Mouse (Mus musculus) thymus, postnatal 4 days (tissue): ENCODE measurements at regions not wholly inside any gene's neighbourhood (a gene's known extent, or its start where the extent isn't known, plus 50 kb on each side); places are given as distances from the start of the nearest gene placed in this dataset.

ENCODE experiments used
- DNase-seq: peaks from one replicate; pipeline ENCODE4 v3.0.0; 2021

DNA sequence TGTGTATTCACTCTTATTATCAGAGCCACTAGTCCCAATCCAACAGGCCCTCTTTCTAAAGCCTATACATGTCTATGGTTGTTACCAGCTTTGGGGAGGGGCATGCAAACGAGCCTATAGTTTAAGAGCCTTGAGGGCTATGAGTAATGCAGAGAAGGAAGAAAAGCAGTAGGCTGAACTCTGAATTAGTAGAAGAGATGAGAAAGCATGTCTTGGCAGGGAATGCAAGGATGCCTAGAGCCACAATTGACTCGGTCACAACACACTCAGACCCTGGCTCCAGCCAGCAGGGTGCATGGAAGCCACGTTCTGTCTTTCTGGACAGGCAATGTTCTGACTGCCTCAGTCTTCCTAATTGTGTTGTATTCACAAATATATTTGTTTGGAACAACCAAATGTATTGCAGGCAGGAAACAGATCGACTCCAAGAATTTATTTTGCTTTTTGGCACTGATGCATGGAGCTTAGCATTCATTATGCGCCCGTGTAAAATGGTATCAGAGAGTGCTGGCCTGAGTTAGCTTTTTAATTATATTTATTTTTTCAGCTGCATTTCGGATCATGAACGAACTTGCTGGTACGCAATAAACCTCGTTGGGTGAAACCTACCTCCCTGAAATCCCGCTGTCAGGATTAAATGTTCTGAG is 110.2 kb downstream of the Rybp start:
- DNase-seq: no peak

DNA sequence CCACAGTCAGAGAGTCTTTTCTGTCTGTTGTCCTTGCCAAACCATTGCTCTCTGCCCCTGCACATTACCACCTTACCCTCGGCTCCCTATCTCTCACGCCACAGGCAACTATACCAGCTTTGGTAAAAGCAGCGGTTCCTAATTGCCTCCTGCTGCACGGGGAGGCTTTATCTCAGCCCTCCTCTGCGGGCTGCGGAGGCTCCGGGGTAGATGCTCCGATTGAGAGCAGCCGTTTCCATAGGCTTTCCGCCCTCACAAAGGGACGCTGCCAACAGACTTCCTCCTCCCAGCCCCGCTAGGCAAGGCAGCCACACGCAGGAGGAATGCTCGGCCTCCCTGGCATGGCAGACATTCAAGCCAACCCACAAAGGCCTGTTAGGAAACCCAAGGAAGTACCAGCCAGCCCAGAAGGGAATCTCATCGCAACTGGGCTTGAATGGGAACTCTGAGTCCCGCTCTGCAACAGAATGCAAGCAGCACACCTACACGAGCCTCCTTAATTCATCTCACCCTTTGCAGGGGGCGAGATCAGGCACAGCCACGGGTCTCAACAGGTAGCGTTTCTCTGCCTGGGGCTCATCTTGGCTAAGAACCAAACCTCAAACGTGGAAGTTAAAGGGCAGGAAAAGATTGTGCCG is 116.5 kb downstream of the Rybp start:
- peak; percentile 48 for DNase-seq

DNA sequence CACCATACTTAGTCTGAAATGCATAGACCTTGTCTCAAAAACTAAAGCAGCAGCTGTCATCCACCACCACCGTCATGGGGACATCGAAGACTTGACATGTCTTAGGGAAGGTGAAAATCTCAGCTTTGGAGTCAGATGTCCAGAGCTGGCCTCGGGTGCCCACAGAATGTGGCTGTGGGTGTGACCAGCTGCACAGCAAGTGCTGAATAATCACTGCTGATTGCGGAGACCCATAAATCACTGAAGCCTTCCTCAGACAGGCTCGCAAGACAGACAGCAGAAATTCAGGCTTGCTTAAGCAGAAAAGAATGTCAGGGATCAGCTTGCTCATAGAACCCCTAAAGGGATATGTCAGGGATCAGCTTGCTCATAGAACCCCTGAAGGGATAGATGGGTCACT is 120.0 kb downstream of the Rybp start:
- DNase-seq: no peak

DNA sequence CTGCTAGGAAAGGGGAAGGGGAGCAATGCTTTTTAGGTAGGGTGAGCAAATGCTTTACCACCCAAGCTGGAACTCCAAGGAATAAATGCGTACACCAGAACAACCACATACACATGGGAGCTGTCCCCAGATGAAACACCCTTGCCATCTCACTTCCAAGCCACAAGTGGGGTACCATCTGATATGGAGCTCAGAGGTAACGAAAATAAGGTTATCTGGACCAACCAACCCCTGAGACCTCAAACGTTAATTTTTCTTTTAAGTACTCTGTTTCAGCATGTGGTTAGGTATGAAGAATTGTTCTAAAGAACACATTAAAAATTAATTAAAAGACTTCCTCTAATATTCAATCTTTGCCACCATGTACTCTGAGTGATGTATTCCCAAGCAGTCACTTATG is 121.5 kb downstream of the Rybp start:
- no peak for DNase-seq

DNA sequence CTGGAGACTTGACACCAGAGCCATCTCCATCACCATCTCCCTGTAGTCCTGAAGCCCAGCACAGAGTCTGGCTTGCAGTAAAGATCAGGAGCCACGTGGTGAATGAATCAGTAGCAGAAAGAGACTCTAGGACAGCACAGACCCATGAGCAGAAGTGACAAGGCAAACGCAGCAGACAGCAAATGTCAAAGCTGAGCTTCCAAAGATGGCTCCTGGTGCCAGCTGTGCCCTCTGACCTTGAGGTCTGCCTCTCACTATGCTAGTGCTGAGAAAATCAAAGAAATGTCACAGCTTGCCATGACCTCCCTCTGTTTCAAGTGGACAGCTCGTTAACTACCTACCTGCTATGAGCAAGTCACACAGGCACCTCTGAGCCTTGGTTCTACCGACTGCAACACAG is 123.1 kb downstream of the Rybp start:
- DNase-seq: no peak

DNA sequence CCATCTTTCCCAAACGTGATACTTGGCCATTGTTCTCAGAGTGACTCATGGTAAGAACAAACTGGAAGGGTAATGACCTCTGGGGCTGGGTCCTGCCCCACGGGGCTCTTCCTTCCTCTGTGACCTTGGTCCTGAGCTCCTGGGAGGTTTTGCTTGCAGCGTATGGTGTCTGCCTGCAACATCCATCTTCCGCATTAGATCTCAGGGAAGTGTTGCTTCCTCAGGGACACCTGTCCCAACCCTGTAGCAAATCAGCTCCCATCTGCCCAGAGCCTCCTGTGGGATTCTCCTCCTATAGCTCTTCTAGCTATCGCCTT is 123.5 kb downstream of the Rybp start:
- no peak for DNase-seq

DNA sequence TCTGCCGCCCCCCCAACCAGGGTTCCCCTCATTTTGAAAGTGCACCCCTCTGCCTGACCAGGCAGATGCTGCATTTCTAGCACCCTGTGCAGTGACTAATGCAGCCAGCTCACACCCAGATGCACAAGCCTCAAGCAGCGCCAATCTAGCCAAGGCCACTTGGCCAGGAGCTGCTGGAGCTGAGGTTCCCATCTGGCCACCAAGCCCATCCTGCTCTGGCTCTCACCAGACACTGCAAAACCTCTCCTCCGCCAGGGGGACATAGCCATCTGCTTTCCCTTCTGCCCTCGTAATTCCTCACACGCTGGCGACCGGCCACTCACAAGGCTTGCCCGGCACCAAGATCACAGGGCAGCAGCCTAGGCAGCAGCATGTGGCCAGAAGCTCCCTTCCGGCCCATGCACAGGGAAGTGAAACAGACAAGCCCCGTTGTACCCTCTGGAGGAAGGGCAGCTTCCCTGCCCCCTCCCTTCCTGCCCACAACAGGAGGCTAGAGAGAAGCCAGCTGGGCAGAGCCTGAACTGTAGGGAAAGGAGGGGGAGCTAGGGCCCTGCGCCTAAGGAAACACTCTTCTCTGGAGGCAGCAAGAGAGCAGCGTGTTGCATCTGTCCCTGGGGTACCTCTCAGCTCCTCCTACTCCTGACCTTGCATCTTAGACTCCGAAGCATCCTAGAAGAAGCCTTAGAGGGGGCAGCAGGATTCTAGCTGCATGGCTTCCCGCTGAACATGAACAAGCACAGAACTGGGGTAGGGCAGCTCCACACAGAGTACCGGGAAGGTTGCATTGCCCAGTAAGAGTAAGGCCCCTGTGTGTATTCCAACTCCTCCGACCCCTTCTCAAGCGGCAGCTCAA is 124.1 kb downstream of the Rybp start:
- DNase-seq: peak; percentile 60

DNA sequence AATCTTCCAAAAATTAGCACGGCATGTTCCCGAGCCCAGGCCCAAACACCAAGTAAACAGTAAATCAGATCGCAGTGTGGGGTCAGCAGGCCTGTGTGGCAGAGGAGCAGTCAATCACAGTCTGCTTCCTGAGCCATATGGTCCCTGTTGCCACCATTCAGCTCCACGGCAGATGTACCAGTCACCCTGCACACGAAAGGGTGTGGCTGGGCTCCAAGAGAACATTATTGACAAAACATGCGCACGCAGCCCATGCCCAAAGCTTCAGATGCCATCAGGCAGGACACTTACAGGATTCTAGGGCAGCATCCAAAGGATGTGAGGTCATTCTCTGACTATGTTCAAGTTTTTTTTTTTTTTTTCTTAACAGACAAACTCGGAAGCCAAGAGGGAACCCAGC is 126.6 kb downstream of the Rybp start:
- no peak for DNase-seq

DNA sequence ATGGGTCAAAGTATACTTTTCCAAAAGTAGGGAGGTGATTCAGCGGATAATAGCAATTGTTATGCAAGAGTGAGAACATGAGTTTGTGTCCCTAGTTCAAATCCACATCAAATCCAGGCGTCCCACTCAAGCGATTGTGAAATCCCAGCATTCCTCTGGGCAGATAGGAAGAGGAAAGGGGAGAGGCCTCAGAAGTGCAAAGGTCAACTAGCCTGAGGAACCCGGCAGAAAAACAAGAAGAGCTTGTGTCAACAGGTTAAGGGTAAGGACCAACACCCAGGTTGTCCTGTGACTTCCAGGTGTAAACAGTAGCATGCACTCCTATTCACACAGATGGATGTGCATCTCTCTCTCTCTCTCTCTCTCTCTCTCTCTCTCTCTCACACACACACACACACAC is 127.5 kb downstream of the Rybp start:
- DNase-seq: no peak

DNA sequence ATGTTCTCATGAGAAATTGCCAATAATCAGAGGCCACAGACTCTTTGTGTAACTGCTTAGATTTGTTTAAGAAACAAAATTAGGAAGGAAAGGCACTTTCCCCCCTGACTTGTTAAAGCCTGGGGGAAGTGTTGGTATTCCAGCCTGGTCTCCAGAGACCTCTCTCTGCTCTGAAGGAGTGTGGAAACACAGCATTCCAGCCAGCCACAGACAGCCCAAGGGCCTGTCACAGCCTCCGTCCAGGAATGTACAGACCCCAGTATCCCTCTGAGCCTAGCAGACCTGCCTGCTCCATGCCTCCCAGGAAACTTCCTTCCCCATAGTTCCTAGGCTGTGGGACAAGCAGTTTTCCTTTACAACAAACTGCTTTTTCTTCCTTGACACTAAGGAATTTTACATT is 128.0 kb downstream of the Rybp start:
- no peak for DNase-seq

DNA sequence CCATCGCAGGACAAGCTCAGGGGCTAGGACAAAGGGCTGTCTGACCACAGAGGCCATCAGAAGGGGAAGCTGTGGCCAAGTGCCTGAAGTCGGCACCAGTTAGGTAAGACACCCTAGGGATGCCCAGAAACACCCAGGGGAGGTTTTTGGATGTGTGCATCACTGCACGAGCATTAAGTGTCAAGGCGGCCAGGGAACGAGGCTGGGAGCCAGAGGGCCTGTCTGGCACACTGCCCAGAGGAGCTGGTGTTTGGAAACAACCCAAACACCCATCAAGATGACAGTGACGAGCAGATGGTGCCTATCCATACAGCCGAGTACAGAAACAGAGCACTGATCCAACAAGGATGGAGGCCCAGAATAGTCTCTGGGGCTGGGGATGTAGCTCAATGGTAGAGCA is 130.0 kb downstream of the Rybp start:
- DNase-seq: no peak

DNA sequence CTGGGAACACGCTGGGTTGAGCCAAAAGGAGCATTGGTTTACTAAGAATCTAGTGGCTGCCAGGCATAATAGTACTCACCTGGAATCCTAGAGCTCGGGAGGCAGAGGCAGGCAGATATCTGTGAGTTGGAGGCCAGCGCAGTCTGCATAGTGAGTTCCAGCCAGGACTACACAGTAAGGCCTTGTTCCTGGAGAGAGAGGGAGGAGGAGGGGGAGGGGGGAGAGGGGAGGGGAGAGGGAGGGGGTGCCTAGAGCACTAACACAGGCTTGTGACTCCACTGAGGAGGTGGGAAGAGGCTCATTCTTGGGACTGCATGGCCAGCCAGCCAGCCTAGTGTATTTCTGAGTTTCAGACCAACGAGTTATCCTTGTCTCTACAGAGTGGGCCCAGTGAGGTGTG is 131.1 kb downstream of the Rybp start:
- no peak for DNase-seq

DNA sequence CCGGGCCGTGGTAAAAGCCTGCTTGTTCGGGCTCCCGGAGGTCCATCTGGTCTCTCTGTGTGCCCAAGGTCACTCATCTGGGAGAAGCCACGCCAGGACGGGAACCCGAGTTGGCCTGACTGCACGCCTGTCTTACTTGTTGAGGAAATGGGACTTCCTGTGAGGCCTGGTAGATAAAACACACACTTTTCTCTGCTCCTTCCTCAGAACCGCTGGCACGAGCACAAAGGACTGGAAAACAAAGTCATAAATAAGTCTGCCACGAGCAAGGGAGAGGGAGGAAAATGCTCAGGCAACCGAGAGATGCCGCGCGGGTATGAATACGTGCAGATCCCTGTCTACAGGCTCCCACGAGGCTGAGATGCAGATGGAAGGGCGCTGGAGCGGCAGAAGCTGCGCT is 131.6 kb downstream of the Rybp start:
- peak; percentile 44 for DNase-seq

DNA sequence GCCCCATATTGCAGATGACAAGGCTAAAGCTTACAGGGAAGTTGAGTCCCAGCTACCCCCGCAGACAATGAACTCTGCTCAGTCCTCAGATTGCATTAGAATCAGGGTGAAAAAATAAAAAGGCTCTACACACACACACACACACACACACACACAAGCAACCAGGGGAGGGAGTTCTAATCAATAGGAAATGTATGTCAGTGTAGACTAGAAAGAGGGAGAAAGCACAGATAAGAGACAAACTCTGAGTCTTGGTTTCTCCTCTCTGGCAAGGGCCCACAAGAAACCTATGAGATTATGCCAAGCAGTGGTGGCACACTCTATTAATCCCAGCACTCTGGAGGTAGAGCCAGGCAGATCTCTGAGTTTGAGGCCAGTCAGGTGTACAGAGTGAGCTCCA is 135.8 kb downstream of the Rybp start:
- no peak for DNase-seq

DNA sequence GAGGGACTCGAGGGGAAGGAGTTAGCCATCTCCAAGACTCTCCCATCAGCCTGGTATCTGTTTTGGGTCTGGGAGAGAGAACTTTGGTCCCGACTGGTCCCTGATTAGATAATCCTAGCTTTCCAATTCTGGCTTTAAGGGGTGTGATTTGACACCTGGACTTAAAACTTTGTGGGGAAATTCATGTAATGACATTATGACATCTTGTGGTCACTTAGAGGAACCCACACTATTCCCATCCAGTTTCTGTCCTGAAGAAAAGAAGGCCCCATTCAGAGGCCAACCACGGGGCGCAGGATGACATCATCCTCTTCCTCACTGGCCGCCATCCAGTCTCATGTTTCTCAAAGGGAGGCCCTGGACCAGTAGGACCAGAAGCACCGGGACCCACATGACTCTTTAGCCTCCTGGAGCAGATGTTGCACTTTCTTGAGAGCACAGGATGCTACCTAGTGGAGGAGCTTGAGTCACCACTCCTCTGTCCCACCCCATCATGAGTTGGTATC is 136.5 kb downstream of the Rybp start:
- no peak for DNase-seq

DNA sequence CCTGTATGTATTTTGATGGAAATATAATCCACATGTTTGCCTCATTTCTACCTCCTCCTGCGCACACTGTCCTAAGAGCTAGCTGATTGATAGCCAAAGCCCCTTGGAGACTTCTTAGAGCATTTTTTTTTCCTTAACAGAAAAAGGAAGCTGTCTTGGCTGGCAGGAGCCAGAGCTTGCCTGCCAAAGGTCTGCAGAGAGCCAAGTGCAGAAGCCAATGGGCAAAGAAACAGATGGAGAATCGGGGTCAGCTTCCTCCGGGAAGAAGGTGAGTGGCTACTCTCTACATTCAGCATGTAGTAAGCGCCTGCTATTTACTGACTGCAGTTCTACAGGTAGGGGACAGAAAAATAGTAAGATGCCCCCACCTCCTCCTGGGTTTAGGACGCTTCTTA is 137.8 kb downstream of the Rybp start:
- DNase-seq: no peak

DNA sequence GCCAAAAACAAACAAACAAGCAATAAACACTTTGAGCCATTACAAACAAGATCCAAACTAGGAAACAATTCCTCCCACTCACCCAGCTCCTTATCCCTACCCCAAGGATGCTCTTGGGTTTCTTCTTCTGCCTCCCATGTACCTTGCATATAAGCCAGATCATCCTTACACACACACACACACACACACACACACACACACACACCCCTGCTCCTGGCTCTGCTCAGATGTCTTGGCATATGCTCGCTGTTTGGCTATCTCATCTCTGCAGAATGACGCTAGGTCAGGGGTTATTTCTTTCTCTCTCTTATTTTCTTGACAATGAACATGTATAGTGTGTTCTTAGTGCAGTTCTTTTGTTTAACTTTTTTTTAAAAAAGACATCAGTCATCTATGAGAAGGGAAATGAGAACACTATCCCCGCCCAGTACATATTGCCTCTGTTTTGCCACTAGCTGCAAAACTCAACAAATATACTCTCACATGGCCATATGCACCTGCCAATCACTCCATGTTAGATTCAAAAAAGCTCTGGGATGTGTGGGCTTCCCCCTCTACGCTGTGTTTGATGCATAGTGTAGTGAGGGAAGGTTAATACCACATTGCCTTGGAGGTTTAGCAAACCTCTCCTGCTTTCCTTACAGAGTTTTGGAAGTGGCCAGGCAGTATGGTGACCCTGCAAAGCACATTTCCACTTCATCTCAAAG is 138.4 kb downstream of the Rybp start:
- DNase-seq: no peak

DNA sequence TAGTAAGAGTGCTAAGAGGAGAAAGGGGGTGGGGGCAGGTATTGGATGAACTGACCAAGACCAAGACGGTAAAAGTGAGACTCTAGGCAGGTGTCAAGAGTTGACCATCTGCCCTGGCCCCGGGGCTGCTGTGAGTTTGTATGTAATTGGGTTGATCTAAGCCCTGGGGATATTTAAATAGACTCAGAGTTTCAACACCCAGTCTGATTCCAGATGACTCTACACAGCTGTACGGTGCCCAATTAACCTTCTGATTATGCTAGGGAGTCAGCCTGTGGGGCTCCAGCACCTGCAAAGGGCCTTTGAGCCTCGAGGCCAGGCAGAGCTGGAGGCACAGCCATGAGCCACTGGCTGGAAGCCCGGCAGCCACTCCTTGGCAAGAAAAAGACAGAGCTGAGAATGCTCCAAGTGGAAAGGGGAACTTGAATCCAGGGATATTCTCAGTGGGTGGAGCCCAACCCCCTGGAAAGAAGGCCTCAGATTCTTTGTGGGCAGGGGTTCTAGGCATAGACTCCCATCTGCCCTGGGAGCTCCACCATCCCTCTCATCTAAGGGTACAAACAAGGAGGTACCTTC is 140.8 kb downstream of the Rybp start:
- no peak for DNase-seq

DNA sequence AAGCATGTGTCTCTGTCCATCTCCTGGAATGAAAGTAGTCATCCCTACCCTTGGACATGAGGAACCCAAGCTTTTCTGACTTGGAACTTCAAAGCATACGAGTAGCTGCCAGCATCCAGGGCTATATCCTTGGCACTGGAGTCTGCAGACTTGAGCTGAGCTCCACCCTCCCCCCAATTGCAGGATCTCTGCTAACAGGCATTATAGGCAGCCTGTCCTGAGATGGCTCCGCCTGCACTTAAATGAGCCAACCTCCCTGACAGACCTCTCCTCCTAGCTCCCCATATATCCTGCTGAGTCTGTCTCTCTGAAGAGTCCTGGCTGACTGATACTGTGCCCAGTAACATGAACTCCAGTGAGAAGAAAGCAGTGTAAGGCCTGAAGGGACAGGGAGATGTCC is 141.4 kb downstream of the Rybp start:
- DNase-seq: no peak

DNA sequence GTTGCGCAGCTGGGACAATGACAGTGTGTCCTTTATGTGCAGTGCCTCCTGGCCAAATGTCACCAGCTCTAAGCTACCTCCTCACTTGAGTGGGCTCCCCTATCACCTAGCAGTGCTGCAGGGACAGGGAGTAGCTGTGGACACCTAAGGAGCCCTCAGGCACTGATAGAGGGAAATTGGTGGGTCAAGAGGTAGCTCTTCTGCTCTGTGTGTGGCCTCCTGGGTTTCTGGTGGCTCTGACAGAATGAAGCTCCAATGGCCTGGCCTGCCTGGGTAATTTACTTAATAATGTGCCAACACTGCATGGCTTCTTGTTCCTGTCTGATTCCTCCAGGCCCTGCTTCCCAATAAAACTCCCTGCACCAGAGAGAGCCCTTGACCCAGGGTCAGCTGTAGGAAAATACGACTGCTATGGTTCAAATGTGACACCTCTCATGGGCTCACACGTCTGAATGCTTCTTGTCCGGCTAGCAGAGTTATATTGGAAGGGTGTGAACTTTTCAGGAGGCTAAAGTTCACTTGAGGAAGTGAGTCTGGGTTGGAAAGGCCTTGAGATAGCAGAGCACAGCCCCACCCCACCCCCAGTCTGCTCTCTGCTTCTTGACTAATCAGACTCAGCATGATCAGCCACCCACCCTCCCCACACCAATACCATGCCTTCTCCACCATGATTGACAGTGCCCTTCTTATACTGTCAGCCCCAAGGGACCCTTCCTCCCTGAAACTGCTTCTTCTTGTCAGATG is 142.6 kb downstream of the Rybp start:
- DNase-seq: no peak

DNA sequence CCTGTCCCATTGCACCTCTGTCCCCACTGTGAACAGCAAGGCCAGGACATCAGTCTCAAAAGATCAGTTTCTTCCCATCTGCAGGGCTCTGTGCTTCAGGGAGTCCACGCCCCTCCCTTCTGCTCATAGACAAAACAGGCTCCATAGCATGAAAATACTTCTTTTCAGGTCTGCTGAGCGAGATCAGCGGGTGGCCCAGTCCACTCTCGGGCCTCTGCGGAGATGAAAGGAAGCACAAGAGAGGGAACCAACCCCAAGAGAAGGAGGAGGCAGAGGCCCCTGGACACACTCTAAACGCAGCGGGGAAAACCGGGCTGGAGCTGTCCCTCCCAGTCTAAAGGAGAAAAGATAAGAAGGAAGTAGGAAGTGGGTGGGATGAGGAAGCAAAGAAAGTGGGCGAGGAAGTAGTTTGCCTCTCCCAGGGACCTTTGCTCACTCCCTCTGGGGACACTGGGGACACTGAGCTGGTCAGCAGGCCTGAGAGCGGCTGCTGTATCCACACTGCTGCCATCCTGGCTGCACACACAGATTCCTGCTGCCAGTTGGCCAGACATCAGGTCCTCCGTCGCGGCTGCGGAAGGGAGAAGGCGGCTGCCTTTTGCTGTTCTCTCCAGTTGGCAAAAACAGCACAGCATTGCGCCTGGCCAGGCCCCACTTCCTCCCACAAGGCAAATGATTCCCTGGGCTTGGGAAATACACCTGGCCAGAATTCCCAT is 143.5 kb downstream of the Rybp start:
- DNase-seq: no peak

DNA sequence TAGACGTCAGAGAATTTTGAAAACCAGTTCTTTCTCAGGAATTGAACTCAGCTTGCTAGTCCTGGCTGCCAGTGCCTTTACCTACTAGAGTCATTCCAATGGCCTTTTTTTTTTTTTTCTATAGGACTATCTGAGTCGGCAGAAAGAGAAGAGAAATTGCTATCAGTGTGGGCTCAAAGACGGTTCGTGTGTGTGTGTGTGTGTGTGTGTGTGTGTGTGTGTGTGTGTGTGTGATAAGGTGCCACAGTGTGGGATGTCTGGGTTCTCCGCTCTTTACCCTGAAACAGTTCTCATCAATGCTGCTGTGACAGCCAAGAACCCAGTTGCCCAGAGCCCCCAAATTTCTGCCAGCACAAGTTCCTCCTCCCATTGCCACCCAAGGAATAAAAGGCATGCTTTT is 146.1 kb downstream of the Rybp start:
- no peak for DNase-seq
